Mouse (Mus musculus): ENCODE measurements around the gene Usp19. TPM values are rescaled to one million over a fixed set of nuclear protein-coding genes. Genes with fewer than 3 reads are reported as not detected.

Usp19 gene
- polyA plus RNA-seq, 1 experiment from 2014 or later, result 75.9 TPM

DNA sequence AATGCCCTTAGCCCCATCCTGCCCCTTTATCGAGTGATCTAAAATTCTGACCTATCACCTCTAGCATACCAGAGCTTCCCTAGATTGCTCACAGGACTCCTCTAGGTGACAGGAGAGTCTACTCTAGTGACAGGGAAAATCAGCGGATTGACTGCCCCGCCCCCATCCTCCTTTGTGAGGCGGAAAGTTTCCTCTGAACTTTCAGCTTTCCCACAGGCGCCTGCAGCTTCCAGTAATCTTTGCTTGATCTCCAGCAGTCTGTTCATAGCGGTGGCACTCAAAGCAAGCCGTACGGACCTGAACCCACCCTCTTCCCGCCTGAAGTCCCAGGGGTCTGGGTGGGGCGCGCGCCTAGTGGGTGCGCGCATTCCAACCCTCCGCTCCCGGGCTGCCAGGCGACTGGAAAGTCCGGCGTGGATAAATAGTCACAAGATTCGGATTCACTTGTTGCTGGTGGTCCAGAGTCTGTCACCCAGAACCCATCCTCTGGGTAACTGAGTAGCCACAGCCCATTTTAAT is 11.7 kb upstream of the Usp19 start:
- Histone ChIP-seq H3K36me3 (peaks cover 28% of the 10 kb centered on the region), H3K27me3 (no peaks in the 10 kb centered on the region), H3K9me3 (no peaks in the 10 kb centered on the region), H3K4me2 (replicated peaks) (peak overlapping the region; percentile 98), H3K4me1 (peaks cover 24% of the 10 kb centered on the region), H3K9ac (peak overlapping the region; percentile 72), H3K27ac (peak overlapping the region; percentile 81), H3K4me3 (peak overlapping the region; percentile 50)
- peak; percentile 77; the same call in 1 of the 2 replicates for ATAC-seq (ENCODE audit: low FRiP score, low read depth)
- WGBS, result under 1% methylated on average over 20 of the region's 20 CpGs

- H3K4me2 ChIP-seq (replicated peaks), result peak overlapping the region; percentile 98
- H3K9me3 ChIP-seq, result no peaks in the 10 kb centered on the region
- no peaks in the 10 kb centered on the region for H3K27me3 ChIP-seq
- peaks cover 33% of the 10 kb centered on the region for H3K36me3 ChIP-seq
- ATAC-seq (ENCODE audit: low FRiP score, low read depth), result peak; percentile 0; the same call in 1 of the 2 replicates
- H3K9ac ChIP-seq, result peak overlapping the region; percentile 72; the same call in 1 of the 2 replicates
- 42% methylated on average over 11 of the region's 11 CpGs for WGBS
- H3K4me1 ChIP-seq, result peaks cover 24% of the 10 kb centered on the region
- H3K4me3 ChIP-seq, result peak overlapping the region; percentile 73
- H3K27ac ChIP-seq, result peak overlapping the region; percentile 81
Observed at GRCm38 (mm10) chr9:108479241-108479640, 11.2 kb upstream of the Usp19 start.

- Histone ChIP-seq H3K4me3 (peak within 1 kb of the TSS; percentile 73), H3K27me3 (no peaks in the 10 kb centered on the region), H3K9ac (peak within 1 kb of the TSS; percentile 89), H3K27ac (peak within 1 kb of the TSS; percentile 81), H3K9me3 (no peaks in the 10 kb centered on the region), H3K36me3 (peaks cover 38% of the 10 kb centered on the region), H3K4me1 (peaks cover 24% of the 10 kb centered on the region), H3K4me2 (replicated peaks) (peak within 1 kb of the TSS; percentile 98)
- peak; percentile 55; the same call in 1 of the 2 replicates for ATAC-seq (ENCODE audit: low FRiP score, low read depth)
- 9% methylated on average over 10 of the region's 10 CpGs for WGBS
Observed at GRCm38 (mm10) chr9:108479721-108480351, 10.6 kb upstream of the Usp19 start, which contains the start of gene Lamb2. Gene Lamb2, plus strand, starts transcription at chr9:108479736.

- H3K4me2 ChIP-seq (replicated peaks), result peak overlapping the region; percentile 98
- H3K27me3 ChIP-seq, result no peaks in the 10 kb centered on the region
- peak overlapping the region; percentile 73; the same call in 1 of the 2 replicates for H3K4me3 ChIP-seq
- H3K9me3 ChIP-seq, result no peaks in the 10 kb centered on the region
- peak overlapping the region; percentile 89 for H3K9ac ChIP-seq
- H3K36me3 ChIP-seq, result peaks cover 49% of the 10 kb centered on the region
- H3K4me1 ChIP-seq, result peaks cover 24% of the 10 kb centered on the region
- 90% methylated on average over 28 of the region's 28 CpGs for WGBS
- no peak overlapping the region for H3K27ac ChIP-seq
- ATAC-seq (ENCODE audit: low FRiP score, low read depth), result no peak
Observed at GRCm38 (mm10) chr9:108480813-108481519, 9.4 kb upstream of the Usp19 start.

- Histone ChIP-seq H3K4me1 (peaks cover 24% of the 10 kb centered on the region), H3K27ac (no peak overlapping the region), H3K27me3 (no peaks in the 10 kb centered on the region), H3K9me3 (no peaks in the 10 kb centered on the region), H3K36me3 (peaks cover 56% of the 10 kb centered on the region), H3K4me2 (replicated peaks) (no peak overlapping the region), H3K9ac (peak overlapping the region; percentile 89; the same call in 1 of the 2 replicates), H3K4me3 (no peak overlapping the region)
- ATAC-seq (ENCODE audit: low FRiP score, low read depth), result no peak
- WGBS, result 92% methylated on average over 19 of the region's 19 CpGs
Observed at GRCm38 (mm10) chr9:108481520-108482210, 8.7 kb upstream of the Usp19 start.

GRCm38 (mm10) chr9:108483051-108483790 is 7.2 kb upstream of the Usp19 start:
- H3K36me3 ChIP-seq, result peaks cover 71% of the 10 kb centered on the region
- no peak for ATAC-seq (ENCODE audit: low FRiP score, low read depth)
- no peak overlapping the region for H3K27ac ChIP-seq
- 0 out of 2 replicates have a peak overlapping the region, but pooled peaks have one; percentile 8 for H3K9ac ChIP-seq
- peaks cover 24% of the 10 kb centered on the region for H3K4me1 ChIP-seq
- no peaks in the 10 kb centered on the region for H3K27me3 ChIP-seq
- H3K4me3 ChIP-seq, result no peak overlapping the region
- WGBS, result 92% methylated on average over 18 of the region's 18 CpGs
- no peaks in the 10 kb centered on the region for H3K9me3 ChIP-seq
- no peak overlapping the region for H3K4me2 ChIP-seq (replicated peaks)

GRCm38 (mm10) chr9:108484021-108484420 is 6.4 kb upstream of the Usp19 start:
- 94% methylated on average over 15 of the region's 15 CpGs for WGBS
- no peak overlapping the region for H3K9ac ChIP-seq
- H3K4me3 ChIP-seq, result no peak overlapping the region
- H3K36me3 ChIP-seq, result peaks cover 79% of the 10 kb centered on the region
- peaks cover 23% of the 10 kb centered on the region for H3K4me1 ChIP-seq
- no peaks in the 10 kb centered on the region for H3K27me3 ChIP-seq
- no peak overlapping the region for H3K4me2 ChIP-seq (replicated peaks)
- no peak for ATAC-seq (ENCODE audit: low FRiP score, low read depth)
- H3K27ac ChIP-seq, result no peak overlapping the region
- H3K9me3 ChIP-seq, result no peaks in the 10 kb centered on the region

GRCm38 (mm10) chr9:108485301-108485875 is 5.0 kb upstream of the Usp19 start:
- WGBS, result 95% methylated on average over 19 of the region's 19 CpGs

GRCm38 (mm10) chr9:108486973-108487530 is 3.4 kb upstream of the Usp19 start:
- Histone ChIP-seq H3K27ac (no peak overlapping the region), H3K4me3 (no peak overlapping the region), H3K9ac (no peak overlapping the region), H3K4me1 (peaks cover 16% of the 10 kb centered on the region), H3K36me3 (peaks cover 79% of the 10 kb centered on the region), H3K27me3 (no peaks in the 10 kb centered on the region), H3K9me3 (no peaks in the 10 kb centered on the region), H3K4me2 (replicated peaks) (no peak overlapping the region)
- 93% methylated on average over 8 of the region's 8 CpGs for WGBS
- no peak for ATAC-seq (ENCODE audit: low FRiP score, low read depth)

More at GRCm38 (mm10) chr9:108485301-108485875, 5.0 kb upstream of the Usp19 start:
- H3K36me3 ChIP-seq, result peaks cover 88% of the 10 kb centered on the region
- ATAC-seq (ENCODE audit: low FRiP score, low read depth), result no peak
- H3K4me2 ChIP-seq (replicated peaks), result no peak overlapping the region
- H3K27me3 ChIP-seq, result no peaks in the 10 kb centered on the region
- H3K4me3 ChIP-seq, result no peak overlapping the region
- H3K9me3 ChIP-seq, result no peaks in the 10 kb centered on the region
- no peak overlapping the region for H3K27ac ChIP-seq
- peaks cover 20% of the 10 kb centered on the region for H3K4me1 ChIP-seq
- no peak overlapping the region for H3K9ac ChIP-seq

DNA sequence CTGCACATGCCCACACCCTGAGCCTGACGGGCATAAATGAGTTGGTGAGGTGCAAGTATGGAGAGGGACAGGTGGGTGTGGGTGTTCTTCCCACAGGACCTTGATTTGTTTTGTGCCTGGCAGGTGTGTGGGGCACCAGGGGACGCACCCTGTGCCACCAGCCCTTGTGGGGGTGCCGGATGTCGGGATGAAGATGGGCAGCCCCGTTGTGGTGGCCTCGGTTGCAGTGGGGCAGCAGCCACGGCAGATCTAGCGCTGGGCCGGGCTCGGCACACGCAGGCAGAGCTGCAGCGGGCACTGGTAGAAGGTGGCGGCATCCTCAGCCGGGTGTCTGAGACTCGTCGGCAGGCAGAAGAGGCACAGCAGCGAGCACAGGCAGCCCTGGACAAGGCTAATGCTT is 2.0 kb upstream of the Usp19 start:
- 97% methylated on average over 17 of the region's 17 CpGs for WGBS
- Histone ChIP-seq H3K4me1 (peaks cover 26% of the 10 kb centered on the region), H3K4me3 (no peak overlapping the region), H3K9me3 (no peaks in the 10 kb centered on the region), H3K4me2 (replicated peaks) (no peak overlapping the region), H3K27ac (no peak overlapping the region), H3K9ac (no peak overlapping the region), H3K27me3 (no peaks in the 10 kb centered on the region), H3K36me3 (peaks cover 79% of the 10 kb centered on the region)
- no peak for ATAC-seq (ENCODE audit: low FRiP score, low read depth)

GRCm38 (mm10) chr9:108489215-108489614 is 1.2 kb upstream of the Usp19 start:
- H3K9me3 ChIP-seq, result no peaks in the 10 kb centered on the region
- no peaks in the 10 kb centered on the region for H3K27me3 ChIP-seq
- peaks cover 79% of the 10 kb centered on the region for H3K36me3 ChIP-seq
- H3K4me3 ChIP-seq, result no peak overlapping the region
- H3K4me1 ChIP-seq, result peaks cover 26% of the 10 kb centered on the region
- H3K9ac ChIP-seq, result peak overlapping the region; percentile 25; the same call in 1 of the 2 replicates
- no peak for ATAC-seq (ENCODE audit: low FRiP score, low read depth)
- 97% methylated on average over 20 of the region's 20 CpGs for WGBS
- no peak overlapping the region for H3K4me2 ChIP-seq (replicated peaks)
- H3K27ac ChIP-seq, result no peak overlapping the region

Measured in limb, embryonic 13.5 days (tissue).